Mouse (Mus musculus): ENCODE measurements around the gene Casc3. TPM values are rescaled to one million over a fixed set of nuclear protein-coding genes. Genes with fewer than 3 reads are reported as not detected.

The Casc3 gene
- polyA plus RNA-seq, 1 experiment from 2014 or later, result 55.1 TPM

DNA sequence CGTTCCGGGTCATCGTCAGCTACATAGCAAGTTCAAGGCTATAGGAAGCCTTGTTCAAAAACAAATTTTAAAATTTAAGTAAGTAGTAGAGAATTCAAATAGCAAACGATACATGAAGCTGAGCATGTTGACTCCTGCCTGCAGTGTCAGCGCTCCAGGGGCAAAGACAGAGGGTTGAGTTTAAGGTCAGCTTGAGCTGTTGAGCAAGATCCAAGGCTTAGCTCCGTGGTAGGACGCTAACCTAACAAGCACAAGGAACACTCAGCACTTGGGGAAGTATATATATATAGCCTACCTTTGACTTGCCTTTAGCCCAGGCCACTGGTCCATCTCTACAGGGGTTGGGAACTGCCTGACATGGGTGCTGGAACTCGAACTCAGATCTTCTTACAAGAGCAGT, 65.2 kb downstream of the Casc3 start:
- no peak for ATAC-seq (ENCODE audit: low read depth)
- WGBS, result 92% methylated on average over 8 of the region's 8 CpGs

DNA sequence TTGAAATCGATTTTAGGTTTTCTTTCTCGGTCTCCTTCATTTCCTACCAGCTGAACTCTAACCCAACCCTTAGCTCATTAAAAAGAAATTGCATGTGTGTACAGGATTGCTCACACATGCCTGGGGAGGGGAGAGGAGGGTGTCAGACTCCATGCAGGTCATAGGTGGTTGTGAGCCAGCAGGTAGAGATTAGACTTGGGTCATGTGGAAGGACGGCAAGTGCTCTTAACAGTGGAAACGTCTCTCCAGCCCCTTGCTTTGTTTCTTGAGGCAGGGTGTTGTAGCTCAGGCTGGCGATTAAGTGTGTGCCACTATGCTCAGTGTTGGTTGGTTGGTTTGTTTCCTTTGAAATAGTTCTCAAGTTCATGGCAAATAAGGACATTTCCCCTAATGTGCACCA, 66.1 kb downstream of the Casc3 start:
- Histone ChIP-seq H3K9me3 (no peaks in the 10 kb centered on the region), H3K36me3 (peaks cover 53% of the 10 kb centered on the region), H3K4me3 (no peak overlapping the region), H3K4me1 (replicated peaks) (peaks cover 11% of the 10 kb centered on the region), H3K4me2 (no peak overlapping the region), H3K9ac (no peak overlapping the region), H3K27ac (replicated peaks) (no peak overlapping the region), H3K27me3 (no peaks in the 10 kb centered on the region)
- WGBS, result 77% methylated on average over 5 of the region's 5 CpGs
- no peak for ATAC-seq (ENCODE audit: low read depth)

More for the DNA sequence above, 65.2 kb downstream of the Casc3 start:
- no peak overlapping the region for H3K27ac ChIP-seq (replicated peaks)
- H3K27me3 ChIP-seq, result no peaks in the 10 kb centered on the region
- peaks cover 47% of the 10 kb centered on the region for H3K36me3 ChIP-seq
- no peak overlapping the region for H3K4me2 ChIP-seq
- H3K9me3 ChIP-seq, result no peaks in the 10 kb centered on the region
- H3K4me1 ChIP-seq (replicated peaks), result peaks cover 11% of the 10 kb centered on the region
- H3K9ac ChIP-seq, result no peak overlapping the region
- H3K4me3 ChIP-seq, result no peak overlapping the region

DNA sequence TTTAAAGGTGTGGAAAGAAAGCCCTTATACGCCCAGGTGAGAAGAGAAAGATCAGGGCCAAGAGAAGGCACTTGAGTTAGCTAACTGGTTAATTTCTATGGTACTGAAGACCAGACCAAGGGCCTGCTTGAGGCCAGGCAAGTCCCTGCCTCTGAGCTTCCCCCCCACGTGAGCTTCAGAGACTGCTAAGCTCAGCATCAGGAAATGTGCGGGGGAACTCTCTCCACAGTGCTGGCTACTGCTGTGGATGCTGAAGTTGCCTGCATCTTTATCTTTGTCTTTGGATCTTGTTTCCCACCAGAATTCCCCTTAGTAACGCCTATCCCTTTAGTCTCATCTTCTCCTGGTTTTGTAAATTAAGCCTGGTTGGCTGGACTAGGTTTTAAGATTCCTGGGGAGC, 66.7 kb downstream of the Casc3 start:
- WGBS, result 71% methylated on average over 4 of the region's 4 CpGs
- peaks cover 11% of the 10 kb centered on the region for H3K4me1 ChIP-seq (replicated peaks)
- no peak overlapping the region for H3K9ac ChIP-seq
- no peak overlapping the region for H3K4me2 ChIP-seq
- H3K4me3 ChIP-seq, result no peak overlapping the region
- ATAC-seq (ENCODE audit: low read depth), result no peak
- no peaks in the 10 kb centered on the region for H3K27me3 ChIP-seq
- H3K9me3 ChIP-seq, result no peaks in the 10 kb centered on the region
- H3K36me3 ChIP-seq, result peaks cover 53% of the 10 kb centered on the region
- no peak overlapping the region for H3K27ac ChIP-seq (replicated peaks)

DNA sequence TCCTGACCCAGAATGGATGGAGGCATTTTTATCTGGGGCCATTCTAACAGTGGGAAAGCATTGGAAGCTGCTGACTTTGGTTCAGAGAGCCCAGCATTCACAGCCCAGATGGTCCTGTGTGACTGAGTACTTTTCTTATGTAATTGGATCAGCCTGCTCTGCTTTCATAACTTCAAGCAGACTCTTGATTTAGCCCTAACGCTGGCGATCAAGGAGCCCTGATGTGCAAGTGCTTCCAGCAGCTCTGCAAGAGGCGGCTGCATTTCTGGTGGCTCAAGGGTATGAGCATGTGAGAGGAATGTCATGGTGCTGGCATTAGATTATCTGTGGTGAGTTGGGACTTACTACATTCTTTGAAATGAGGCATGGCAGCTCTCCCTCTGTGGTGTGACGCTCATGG, 67.3 kb downstream of the Casc3 start:
- Histone ChIP-seq H3K27ac (replicated peaks) (no peak overlapping the region; the same call in 1 of the 2 replicates), H3K4me2 (no peak overlapping the region), H3K36me3 (peaks cover 51% of the 10 kb centered on the region), H3K9me3 (no peaks in the 10 kb centered on the region), H3K9ac (no peak overlapping the region), H3K27me3 (no peaks in the 10 kb centered on the region), H3K4me3 (no peak overlapping the region), H3K4me1 (replicated peaks) (peaks cover 11% of the 10 kb centered on the region)
- no peak for ATAC-seq (ENCODE audit: low read depth)
- WGBS, result 68% methylated on average over 4 of the region's 4 CpGs

DNA sequence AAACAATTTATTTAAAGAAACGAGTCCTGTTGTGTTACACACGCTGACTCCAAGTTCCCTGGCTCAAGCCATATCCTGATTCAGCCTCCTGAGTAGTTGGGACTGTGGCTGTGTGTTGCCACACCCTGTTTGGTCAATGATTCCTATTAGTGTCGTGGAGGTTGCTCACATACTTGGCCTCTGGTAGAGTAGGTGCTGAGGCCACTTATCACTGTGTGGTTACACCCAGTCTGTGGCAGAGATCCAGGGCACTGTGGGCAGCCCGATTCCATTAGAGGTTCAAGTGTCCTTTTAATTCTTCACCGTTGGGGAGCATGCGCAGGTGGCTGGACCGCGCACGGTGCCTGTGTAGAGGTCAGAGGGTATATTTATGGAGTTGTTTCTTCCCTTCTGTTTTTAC, 69.2 kb downstream of the Casc3 start:
- no peak overlapping the region for H3K4me2 ChIP-seq
- no peak overlapping the region for H3K4me3 ChIP-seq
- peaks cover 6% of the 10 kb centered on the region for H3K4me1 ChIP-seq (replicated peaks)
- no peak for ATAC-seq (ENCODE audit: low read depth)
- H3K27me3 ChIP-seq, result no peaks in the 10 kb centered on the region
- 96% methylated on average over 9 of the region's 9 CpGs for whole genome bisulfite sequencing
- H3K36me3 ChIP-seq, result peaks cover 34% of the 10 kb centered on the region
- no peak overlapping the region for H3K27ac ChIP-seq (replicated peaks)
- no peak overlapping the region for H3K9ac ChIP-seq
- H3K9me3 ChIP-seq, result no peaks in the 10 kb centered on the region

DNA sequence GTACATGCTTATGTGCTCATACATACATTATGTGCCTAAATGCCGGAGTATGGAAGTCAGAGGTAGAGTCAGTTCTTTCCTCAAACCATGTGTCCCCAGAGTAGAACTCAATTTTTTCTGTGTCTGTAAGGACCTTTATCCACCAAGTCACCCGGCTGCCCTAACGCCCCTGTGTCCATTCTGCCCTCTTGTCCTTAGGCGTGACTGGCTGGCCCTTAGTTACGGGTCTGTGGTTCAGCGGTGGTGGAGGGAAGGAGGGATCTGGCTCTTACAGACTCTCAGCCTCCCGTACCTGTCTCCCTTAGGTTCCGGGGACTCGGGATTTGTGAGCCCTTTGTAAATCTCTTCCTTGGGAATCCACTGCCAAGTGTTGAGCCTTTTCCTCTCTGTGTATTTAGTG, 72.3 kb downstream of the Casc3 start:
- 74% methylated on average over 9 of the region's 9 CpGs for WGBS
- Histone ChIP-seq H3K9ac (no peak overlapping the region), H3K9me3 (no peaks in the 10 kb centered on the region), H3K4me2 (no peak overlapping the region), H3K36me3 (peaks cover 20% of the 10 kb centered on the region), H3K4me3 (no peak overlapping the region), H3K27ac (replicated peaks) (no peak overlapping the region), H3K27me3 (no peaks in the 10 kb centered on the region), H3K4me1 (replicated peaks) (no peaks in the 10 kb centered on the region; the same call in none of the 2 replicates)
- ATAC-seq (ENCODE audit: low read depth), result no peak

Other genes with a start within 250 kb of the Casc3 start
- 78.0 and 81.0 TPM in 2 replicates for gene Ormdl3, start 217.5 kb upstream of the Casc3 start, polyA plus RNA-seq (2015; fragmentation: Nextera tagmentation; extraction: Ambion mirVana)
- not detected in 2 replicates for gene Lrrc3c, start 206.6 kb upstream of the Casc3 start, polyA plus RNA-seq (2015; fragmentation: Nextera tagmentation; extraction: Ambion mirVana)
- gene Gm12355, start 179.2 kb upstream of the Casc3 start, polyA plus RNA-seq (2015; fragmentation: Nextera tagmentation; extraction: Ambion mirVana), result 0.89 and 1.1 TPM in 2 replicates
- gene Gsdma3, start 178.5 kb upstream of the Casc3 start, polyA plus RNA-seq (2015; fragmentation: Nextera tagmentation; extraction: Ambion mirVana), result not detected in 2 replicates
- gene Gsdma2, start 158.1 kb upstream of the Casc3 start, polyA plus RNA-seq (2015; fragmentation: Nextera tagmentation; extraction: Ambion mirVana), result 0.24 TPM in 1 of 2 replicates, not detected in the other
- not detected in 2 replicates for gene Gsdma, start 140.6 kb upstream of the Casc3 start, polyA plus RNA-seq (2015; fragmentation: Nextera tagmentation; extraction: Ambion mirVana)
- gene Psmd3, start 122.4 kb upstream of the Casc3 start, polyA plus RNA-seq (2015; fragmentation: Nextera tagmentation; extraction: Ambion mirVana), result 177 and 181 TPM in 2 replicates
- gene Csf3, start 103.6 kb upstream of the Casc3 start, polyA plus RNA-seq (2015; fragmentation: Nextera tagmentation; extraction: Ambion mirVana), result not detected in 2 replicates
- gene Med24, start 75.5 kb upstream of the Casc3 start, polyA plus RNA-seq (2015; fragmentation: Nextera tagmentation; extraction: Ambion mirVana), result 62.3 and 69.1 TPM in 2 replicates
- 89.5 and 94.4 TPM in 2 replicates for gene Thra, start 64.3 kb upstream of the Casc3 start, polyA plus RNA-seq (2015; fragmentation: Nextera tagmentation; extraction: Ambion mirVana)
- gene Nr1d1, start 29.6 kb upstream of the Casc3 start, polyA plus RNA-seq (2015; fragmentation: Nextera tagmentation; extraction: Ambion mirVana), result 3.4 and 3.6 TPM in 2 replicates
- 31.5 and 33.2 TPM in 2 replicates for gene Msl1, start 9.4 kb upstream of the Casc3 start, polyA plus RNA-seq (2015; fragmentation: Nextera tagmentation; extraction: Ambion mirVana)
- 5.6 and 6.7 TPM in 2 replicates for gene Rapgefl1, start 31.9 kb downstream of the Casc3 start, polyA plus RNA-seq (2015; fragmentation: Nextera tagmentation; extraction: Ambion mirVana)
- 4.3 and 4.6 TPM in 2 replicates for gene Wipf2, start 58.7 kb downstream of the Casc3 start, polyA plus RNA-seq (2015; fragmentation: Nextera tagmentation; extraction: Ambion mirVana)
- gene Cdc6, start 102.9 kb downstream of the Casc3 start, polyA plus RNA-seq (2015; fragmentation: Nextera tagmentation; extraction: Ambion mirVana), result 4.2 and 4.7 TPM in 2 replicates
- gene Rara, start 122.9 kb downstream of the Casc3 start, polyA plus RNA-seq (2015; fragmentation: Nextera tagmentation; extraction: Ambion mirVana), result 24.0 and 26.7 TPM in 2 replicates
- 1.4 and 1.5 TPM in 2 replicates for gene Gjd3, start 178.1 kb downstream of the Casc3 start, polyA plus RNA-seq (2015; fragmentation: Nextera tagmentation; extraction: Ambion mirVana)
- gene Top2a, start 219.3 kb downstream of the Casc3 start, polyA plus RNA-seq (2015; fragmentation: Nextera tagmentation; extraction: Ambion mirVana), result 45.5 and 60.7 TPM in 2 replicates
- 189 and 233 TPM in 2 replicates for gene Igfbp4, start 236.3 kb downstream of the Casc3 start, polyA plus RNA-seq (2015; fragmentation: Nextera tagmentation; extraction: Ambion mirVana)

Data from neural tube, embryonic 13.5 days (tissue).